Comparison of ENCODE assay signal across 8 mouse cellular contexts in the genomic region with DNA sequence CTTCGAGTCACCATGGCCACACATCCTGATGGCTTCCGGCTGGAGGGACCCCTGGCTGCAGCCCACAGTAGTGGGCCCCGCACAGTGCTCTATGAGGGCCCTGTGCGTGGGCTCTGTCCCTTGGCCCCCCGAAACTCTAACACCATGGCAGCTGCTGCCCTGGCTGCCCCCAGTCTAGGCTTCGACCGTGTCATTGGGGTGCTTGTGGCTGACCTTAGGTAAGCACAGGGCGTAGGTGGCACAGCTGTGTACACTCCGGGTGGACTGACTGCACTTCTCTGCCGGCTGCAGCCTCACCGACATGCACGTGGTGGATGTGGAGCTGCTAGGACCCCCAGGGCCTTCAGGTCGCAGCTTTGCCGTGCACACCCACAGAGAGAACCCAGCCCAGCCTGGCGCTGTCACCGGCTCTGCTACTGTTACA. TPM values are rescaled to one million over a fixed set of nuclear protein-coding genes. Genes with fewer than 3 reads are reported as not detected.
DNase-seq lines count a peak whose midpoint lies in the region; ATAC-seq lines count a peak whose summit lies in the region.

No protein-coding gene starts in this region.

- no peak for DNase-seq in neural tube, embryonic 10.5 days (ENCODE audit: extremely low spot score, low spot score)
- DNase-seq in gastrocnemius, postnatal 25 days, result no peak

- H3K4me3 ChIP-seq in erythroblast, embryonic 14.5 days (replicated peaks), result peak overlapping the region; percentile 81
- no peak overlapping the region for H3K4me3 ChIP-seq in neural tube, embryonic 12.5 days
- peak overlapping the region; percentile 70; the same call in 1 of the 2 replicates for H3K4me3 ChIP-seq in limb, embryonic 13.5 days
- no peak overlapping the region for H3K4me3 ChIP-seq in stomach, embryonic 15.5 days (replicated peaks)

- H3K9me3 ChIP-seq in erythroblast, embryonic 14.5 days (ENCODE audit: control insufficient read depth, low read length), result peaks cover 7% of the 10 kb centered on the region
- H3K9me3 ChIP-seq in neural tube, embryonic 12.5 days, result no peaks in the 10 kb centered on the region
- no peaks in the 10 kb centered on the region for H3K9me3 ChIP-seq in limb, embryonic 13.5 days
- no peaks in the 10 kb centered on the region for H3K9me3 ChIP-seq in stomach, embryonic 15.5 days

- 86% methylated on average over 16 of the region's 16 CpGs for WGBS in neural tube, embryonic 12.5 days
- 89% methylated on average over 16 of the region's 16 CpGs for WGBS in limb, embryonic 13.5 days
- 79% methylated on average over 16 of the region's 16 CpGs for WGBS in stomach, embryonic 15.5 days

- peak overlapping the region; percentile 58; the same call in 1 of the 2 replicates for H3K4me2 ChIP-seq in neural tube, embryonic 12.5 days (replicated peaks)
- H3K4me2 ChIP-seq in limb, embryonic 13.5 days (replicated peaks), result peak overlapping the region; percentile 77
- H3K4me2 ChIP-seq in stomach, embryonic 15.5 days, result peak overlapping the region; percentile 72; the same call in 1 of the 2 replicates

- H3K36me3 ChIP-seq in erythroblast, embryonic 14.5 days (ENCODE audit: control insufficient read depth), result peaks cover 51% of the 10 kb centered on the region
- H3K36me3 ChIP-seq in neural tube, embryonic 12.5 days, result peaks cover 14% of the 10 kb centered on the region
- peaks cover 9% of the 10 kb centered on the region for H3K36me3 ChIP-seq in limb, embryonic 13.5 days
- H3K36me3 ChIP-seq in stomach, embryonic 15.5 days, result no peaks in the 10 kb centered on the region

- peaks cover 29% of the 10 kb centered on the region for H3K27me3 ChIP-seq in erythroblast, embryonic 14.5 days (ENCODE audit: control insufficient read depth)
- H3K27me3 ChIP-seq in neural tube, embryonic 12.5 days (replicated peaks), result peaks cover 18% of the 10 kb centered on the region
- peaks cover 41% of the 10 kb centered on the region for H3K27me3 ChIP-seq in limb, embryonic 13.5 days
- H3K27me3 ChIP-seq in stomach, embryonic 15.5 days (replicated peaks), result peaks cover 31% of the 10 kb centered on the region

- H3K27ac ChIP-seq in neural tube, embryonic 12.5 days, result 0 out of 2 replicates have a peak overlapping the region, but pooled peaks have one; percentile 32
- no peak overlapping the region for H3K27ac ChIP-seq in limb, embryonic 13.5 days
- no peak overlapping the region for H3K27ac ChIP-seq in stomach, embryonic 15.5 days

- H3K9ac ChIP-seq in neural tube, embryonic 12.5 days, result no peak overlapping the region
- no peak overlapping the region; the same call in 1 of the 2 replicates for H3K9ac ChIP-seq in limb, embryonic 13.5 days
- no peak overlapping the region for H3K9ac ChIP-seq in stomach, embryonic 15.5 days

- ATAC-seq in erythroblast, adult 5-6 weeks (replicated peaks; ENCODE audit: low FRiP score, poor library complexity, severe bottlenecking), result no peak
- ATAC-seq in neural tube, embryonic 12.5 days (ENCODE audit: low FRiP score, low read depth), result 0 out of 2 replicates have a peak, but pooled peaks have one; percentile 3
- no peak for ATAC-seq in limb, embryonic 13.5 days (ENCODE audit: low FRiP score, low read depth)
- no peak for ATAC-seq in stomach, embryonic 15.5 days (ENCODE audit: insufficient read depth, low FRiP score, low read depth)
- ATAC-seq in erythroid progenitor cell, adult 5-6 weeks (replicated peaks; ENCODE audit: low FRiP score, poor library complexity, severe bottlenecking), result no peak

- peaks cover 93% of the 10 kb centered on the region for H3K4me1 ChIP-seq in erythroblast, embryonic 14.5 days (ENCODE audit: control insufficient read depth)
- H3K4me1 ChIP-seq in neural tube, embryonic 12.5 days, result peaks cover 47% of the 10 kb centered on the region
- H3K4me1 ChIP-seq in limb, embryonic 13.5 days, result peaks cover 29% of the 10 kb centered on the region
- peaks cover 21% of the 10 kb centered on the region for H3K4me1 ChIP-seq in stomach, embryonic 15.5 days

RNA-seq across cellular contexts. Expression of a gene that starts 0.9 kb away (rescaled TPM):
- polyA plus RNA-seq in erythroblast, embryonic 14.5 days (2012), result 1,062 and 1,188 TPM in 2 replicates
- 6.7 and 43.7 TPM in 2 replicates for total RNA-seq in erythroblast, adult 5-6 weeks (2015; ENCODE audit: low replicate concordance)
- total RNA-seq in erythroblast, adult 5-6 weeks (2017; ENCODE audit: low replicate concordance), result 33.7 and 59.7 TPM in 2 replicates
- 61.5 and 61.7 TPM in 2 replicates for polyA plus RNA-seq in neural tube, embryonic 12.5 days (2016; fragmentation: Nextera tagmentation; extraction: Ambion mirVana)
- polyA plus RNA-seq in limb, embryonic 13.5 days (2015; fragmentation: Nextera tagmentation; extraction: Ambion mirVana), result 87.7 and 91.3 TPM in 2 replicates
- polyA plus RNA-seq in stomach, embryonic 15.5 days (2015; fragmentation: Nextera tagmentation; extraction: Ambion mirVana), result 91.3 and 105 TPM in 2 replicates
- 10 to 100 TPM; 62.8 to 69.1 TPM for total RNA-seq in gastrocnemius, postnatal 25 days (2021)
- 130 and 183 TPM in 2 replicates for total RNA-seq in erythroid progenitor cell, adult 5-6 weeks (2015; ENCODE audit: low replicate concordance)
- total RNA-seq in erythroid progenitor cell, adult 5-6 weeks (2017; ENCODE audit: low replicate concordance), result 122 and 124 TPM in 2 replicates

RNA-seq across cellular contexts. Expression of a gene that starts 1.7 kb away (rescaled TPM):
- 0.17 and 0.50 TPM in 2 replicates for polyA plus RNA-seq in erythroblast, embryonic 14.5 days (2012)
- not detected in 2 replicates for total RNA-seq in erythroblast, adult 5-6 weeks (2015; ENCODE audit: low replicate concordance)
- not detected in 2 replicates for total RNA-seq in erythroblast, adult 5-6 weeks (2017; ENCODE audit: low replicate concordance)
- 1.3 and 3.8 TPM in 2 replicates for polyA plus RNA-seq in neural tube, embryonic 12.5 days (2016; fragmentation: Nextera tagmentation; extraction: Ambion mirVana)
- polyA plus RNA-seq in limb, embryonic 13.5 days (2015; fragmentation: Nextera tagmentation; extraction: Ambion mirVana), result 0.36 TPM in 1 of 2 replicates, not detected in the other
- polyA plus RNA-seq in stomach, embryonic 15.5 days (2015; fragmentation: Nextera tagmentation; extraction: Ambion mirVana), result 0.94 and 1.7 TPM in 2 replicates
- not detected for total RNA-seq in gastrocnemius, postnatal 25 days (2021)
- total RNA-seq in erythroid progenitor cell, adult 5-6 weeks (2015; ENCODE audit: low replicate concordance), result not detected in 2 replicates
- 1.4 TPM in 1 of 2 replicates, not detected in the other for total RNA-seq in erythroid progenitor cell, adult 5-6 weeks (2017; ENCODE audit: low replicate concordance)

RNA-seq across cellular contexts. Expression of a gene that starts 29.4 kb away (rescaled TPM):
- 26.0 and 30.5 TPM in 2 replicates for polyA plus RNA-seq in erythroblast, embryonic 14.5 days (2012)
- 17.9 and 19.2 TPM in 2 replicates for total RNA-seq in erythroblast, adult 5-6 weeks (2015; ENCODE audit: low replicate concordance)
- 12.4 and 13.4 TPM in 2 replicates for total RNA-seq in erythroblast, adult 5-6 weeks (2017; ENCODE audit: low replicate concordance)
- polyA plus RNA-seq in neural tube, embryonic 12.5 days (2016; fragmentation: Nextera tagmentation; extraction: Ambion mirVana), result 135 and 136 TPM in 2 replicates
- 104 and 106 TPM in 2 replicates for polyA plus RNA-seq in limb, embryonic 13.5 days (2015; fragmentation: Nextera tagmentation; extraction: Ambion mirVana)
- 98.8 and 106 TPM in 2 replicates for polyA plus RNA-seq in stomach, embryonic 15.5 days (2015; fragmentation: Nextera tagmentation; extraction: Ambion mirVana)
- total RNA-seq in gastrocnemius, postnatal 25 days (2021), result 10 to 100 TPM; 41.4 to 53.2 TPM
- 81.7 and 90.1 TPM in 2 replicates for total RNA-seq in erythroid progenitor cell, adult 5-6 weeks (2015; ENCODE audit: low replicate concordance)
- 43.7 and 56.1 TPM in 2 replicates for total RNA-seq in erythroid progenitor cell, adult 5-6 weeks (2017; ENCODE audit: low replicate concordance)

RNA-seq across cellular contexts. Expression of a gene that starts 29.5 kb away (rescaled TPM):
- polyA plus RNA-seq in erythroblast, embryonic 14.5 days (2012), result 0.16 TPM in 1 of 2 replicates, not detected in the other
- total RNA-seq in erythroblast, adult 5-6 weeks (2015; ENCODE audit: low replicate concordance), result not detected in 2 replicates
- total RNA-seq in erythroblast, adult 5-6 weeks (2017; ENCODE audit: low replicate concordance), result not detected in 2 replicates
- 26.3 and 28.1 TPM in 2 replicates for polyA plus RNA-seq in neural tube, embryonic 12.5 days (2016; fragmentation: Nextera tagmentation; extraction: Ambion mirVana)
- 22.4 and 22.9 TPM in 2 replicates for polyA plus RNA-seq in limb, embryonic 13.5 days (2015; fragmentation: Nextera tagmentation; extraction: Ambion mirVana)
- 9.1 and 12.3 TPM in 2 replicates for polyA plus RNA-seq in stomach, embryonic 15.5 days (2015; fragmentation: Nextera tagmentation; extraction: Ambion mirVana)
- total RNA-seq in gastrocnemius, postnatal 25 days (2021), result 1 to 10 TPM; 2.5 to 2.9 TPM
- total RNA-seq in erythroid progenitor cell, adult 5-6 weeks (2015; ENCODE audit: low replicate concordance), result not detected in 2 replicates
- not detected in 2 replicates for total RNA-seq in erythroid progenitor cell, adult 5-6 weeks (2017; ENCODE audit: low replicate concordance)

RNA-seq across cellular contexts. Expression of a gene that starts 38.1 kb away (rescaled TPM):
- polyA plus RNA-seq in erythroblast, embryonic 14.5 days (2012), result not detected in 2 replicates
- not detected in 2 replicates for total RNA-seq in erythroblast, adult 5-6 weeks (2015; ENCODE audit: low replicate concordance)
- not detected in 2 replicates for total RNA-seq in erythroblast, adult 5-6 weeks (2017; ENCODE audit: low replicate concordance)
- polyA plus RNA-seq in neural tube, embryonic 12.5 days (2016; fragmentation: Nextera tagmentation; extraction: Ambion mirVana), result 10.4 and 12.6 TPM in 2 replicates
- 1.00 and 1.2 TPM in 2 replicates for polyA plus RNA-seq in limb, embryonic 13.5 days (2015; fragmentation: Nextera tagmentation; extraction: Ambion mirVana)
- 0.70 and 0.81 TPM in 2 replicates for polyA plus RNA-seq in stomach, embryonic 15.5 days (2015; fragmentation: Nextera tagmentation; extraction: Ambion mirVana)
- under 1 TPM; 0.24 to 0.43 TPM for total RNA-seq in gastrocnemius, postnatal 25 days (2021)
- total RNA-seq in erythroid progenitor cell, adult 5-6 weeks (2015; ENCODE audit: low replicate concordance), result not detected in 2 replicates
- not detected in 2 replicates for total RNA-seq in erythroid progenitor cell, adult 5-6 weeks (2017; ENCODE audit: low replicate concordance)

Comparison
In these comparisons a context has a peak if more than half of its experiments do, and no peak if none do; other contexts are left out.
1. H3K4me3 ChIP-seq: peak in erythroblast, embryonic 14.5 days (single experiment) and limb, embryonic 13.5 days (single experiment); none in neural tube, embryonic 12.5 days (single experiment) and stomach, embryonic 15.5 days (single experiment).
2. RNA of a gene that starts 0.9 kb away (polyA plus RNA-seq): 1,062 to 1,188 TPM in erythroblast, embryonic 14.5 days; 91.3 to 105 TPM in stomach, embryonic 15.5 days, 87.7 to 91.3 TPM in limb, embryonic 13.5 days and 61.5 to 61.7 TPM in neural tube, embryonic 12.5 days; every median in the first group is over 10 times any median in the second.
3. Peak in every context shown above with its lines, with median percentiles within 50 percentile points of each other: H3K4me2 ChIP-seq.